Comparison of ENCODE assay signal across 18 mouse cellular contexts in genomic region chr14:75377612-75378011, GRCm38 (mm10).
A peak's percentile ranks its signal among the peaks of the same experiment; 100 is the strongest.
DNase-seq lines count a peak whose midpoint lies in the region; ATAC-seq and TF ChIP-seq lines count a peak whose summit lies in the region.
"Had no signal": no experiment of that assay in that cellular context is flagged by ENCODE, and none has a peak within 500 bp of the region (broad histone marks: within the 10 kb centered on the region; RNA-seq: fewer than 3 reads in every experiment).

No protein-coding gene starts in this region.

- 0 out of 2 replicates have a peak, but pooled peaks have one; percentile 35 for ATAC-seq in kidney, embryonic 16.5 days (ENCODE audit: low FRiP score, low TSS enrichment)
- ATAC-seq in kidney, embryonic 14.5 days (ENCODE audit: low FRiP score, low TSS enrichment): no peak
- ATAC-seq in intestine, postnatal 0 days: no peak
- ATAC-seq: Patski had no signal

- DNase-seq in lung, postnatal 25 days (ENCODE audit: low spot score): peak; percentile 3
- no peak for DNase-seq in lung, postnatal 10 days
- peak; percentile 52 for DNase-seq in brain, embryonic 14.5 days (ENCODE audit: low read depth)
- DNase-seq in lung, postnatal 36 days: peak; percentile 30
- DNase-seq: adrenal gland, postnatal 36 days; cerebellum, adult 9-10 months; gastrocnemius, postnatal 14 days; kidney, adult 11 months; kidney, postnatal 36 days; layer of hippocampus, adult 9-11 months; right cerebral cortex, adult 18-20 months had no signal

- TF ChIP-seq CTCF in brain, embryonic 14.5 days (IDR thresholded peaks at IDR 0.05; ENCODE audit: borderline replicate concordance, extremely low read depth, insufficient read depth, insufficient read length): no peak
- TF ChIP-seq CTCF in intestine, postnatal 0 days (IDR thresholded peaks at IDR 0.05; ENCODE audit: low read depth): no peak

- H3K4me2 ChIP-seq in kidney, embryonic 16.5 days (replicated peaks; ENCODE audit: low read depth, low read length): no peak overlapping the region
- H3K4me2 ChIP-seq in kidney, embryonic 14.5 days (replicated peaks; ENCODE audit: low read depth, low read length): no peak overlapping the region
- H3K4me2 ChIP-seq in intestine, postnatal 0 days (replicated peaks; ENCODE audit: low read depth): no peak overlapping the region
- H3K4me2 ChIP-seq: hindbrain, embryonic 14.5 days; limb, embryonic 15.5 days had no signal

- WGBS in kidney, embryonic 16.5 days: 50% methylated on average over 7 of the region's 7 CpGs
- 57% methylated on average over 7 of the region's 7 CpGs for WGBS in kidney, embryonic 14.5 days
- WGBS in intestine, postnatal 0 days: 46% methylated on average over 7 of the region's 7 CpGs

- no peak for TF ChIP-seq POLR2A in brain, embryonic 14.5 days (IDR thresholded peaks at IDR 0.05; ENCODE audit: borderline replicate concordance, extremely low read depth, insufficient read depth, insufficient read length, poor library complexity, severe bottlenecking)

- H3K4me3 ChIP-seq in kidney, embryonic 16.5 days (ENCODE audit: low read length): no peak overlapping the region
- H3K4me3 ChIP-seq in kidney, embryonic 14.5 days (ENCODE audit: low read length): no peak overlapping the region
- no peak overlapping the region for H3K4me3 ChIP-seq in intestine, postnatal 0 days (ENCODE audit: low read depth, low read length)
- H3K4me3 ChIP-seq: limb, embryonic 15.5 days had no signal

- H3K27ac ChIP-seq in kidney, embryonic 16.5 days (ENCODE audit: low read length): no peak overlapping the region
- no peak overlapping the region for H3K27ac ChIP-seq in kidney, embryonic 14.5 days (ENCODE audit: low read depth, low read length)
- no peak overlapping the region for H3K27ac ChIP-seq in intestine, postnatal 0 days (ENCODE audit: low read depth, low read length)
- H3K27ac ChIP-seq: hindbrain, embryonic 14.5 days; limb, embryonic 15.5 days; macrophage had no signal

- H3K27me3 ChIP-seq in kidney, embryonic 16.5 days (ENCODE audit: insufficient read depth, low read length): no peaks in the 10 kb centered on the region
- no peaks in the 10 kb centered on the region for H3K27me3 ChIP-seq in kidney, embryonic 14.5 days (ENCODE audit: control insufficient read depth, insufficient read depth, low read length)
- no peaks in the 10 kb centered on the region for H3K27me3 ChIP-seq in intestine, postnatal 0 days (replicated peaks; ENCODE audit: control insufficient read depth, insufficient read depth, low read length)
- H3K27me3 ChIP-seq: limb, embryonic 15.5 days had no signal

- no peak overlapping the region for H3K9ac ChIP-seq in kidney, embryonic 16.5 days (replicated peaks; ENCODE audit: low read length)
- H3K9ac ChIP-seq in kidney, embryonic 14.5 days (ENCODE audit: low read depth, low read length): no peak overlapping the region
- H3K9ac ChIP-seq in intestine, postnatal 0 days (ENCODE audit: low read depth, low read length): no peak overlapping the region
- H3K9ac ChIP-seq: hindbrain, embryonic 14.5 days; limb, embryonic 15.5 days had no signal

- no peaks in the 10 kb centered on the region for H3K36me3 ChIP-seq in kidney, embryonic 16.5 days (ENCODE audit: insufficient read depth, low read length)
- H3K36me3 ChIP-seq in kidney, embryonic 14.5 days (ENCODE audit: control insufficient read depth, insufficient read depth, low read length): no peaks in the 10 kb centered on the region
- no peaks in the 10 kb centered on the region for H3K36me3 ChIP-seq in intestine, postnatal 0 days (ENCODE audit: control insufficient read depth, insufficient read depth)
- H3K36me3 ChIP-seq: limb, embryonic 15.5 days had no signal

- no peaks in the 10 kb centered on the region for H3K9me3 ChIP-seq in kidney, embryonic 16.5 days (ENCODE audit: low read length)
- no peaks in the 10 kb centered on the region for H3K9me3 ChIP-seq in kidney, embryonic 14.5 days (ENCODE audit: control insufficient read depth, low read length)
- H3K9me3 ChIP-seq in intestine, postnatal 0 days (ENCODE audit: control insufficient read depth): no peaks in the 10 kb centered on the region
- H3K9me3 ChIP-seq: limb, embryonic 15.5 days had no signal

- H3K4me1 ChIP-seq in kidney, embryonic 16.5 days (ENCODE audit: insufficient read depth, low read length): no peaks in the 10 kb centered on the region
- H3K4me1 ChIP-seq in kidney, embryonic 14.5 days (ENCODE audit: control insufficient read depth, insufficient read depth, low read length): no peaks in the 10 kb centered on the region
- no peaks in the 10 kb centered on the region for H3K4me1 ChIP-seq in intestine, postnatal 0 days (replicated peaks; ENCODE audit: control insufficient read depth, insufficient read depth, low read length)
- H3K4me1 ChIP-seq: limb, embryonic 15.5 days had no signal
